Mouse (Mus musculus) fat pad, adult 2 months (tissue): ENCODE measurements at regions not wholly inside any gene's neighbourhood (a gene's known extent, or its start where the extent isn't known, plus 50 kb on each side); places are given as distances from the start of the nearest gene placed in this dataset.

Experiments used
- DNase-seq: peaks from one replicate; pipeline ENCODE4 v3.0.0-alpha.2; 2011; ENCODE audit warnings: low read depth, low spot score; ENCODE audit errors: extremely low read depth

DNA sequence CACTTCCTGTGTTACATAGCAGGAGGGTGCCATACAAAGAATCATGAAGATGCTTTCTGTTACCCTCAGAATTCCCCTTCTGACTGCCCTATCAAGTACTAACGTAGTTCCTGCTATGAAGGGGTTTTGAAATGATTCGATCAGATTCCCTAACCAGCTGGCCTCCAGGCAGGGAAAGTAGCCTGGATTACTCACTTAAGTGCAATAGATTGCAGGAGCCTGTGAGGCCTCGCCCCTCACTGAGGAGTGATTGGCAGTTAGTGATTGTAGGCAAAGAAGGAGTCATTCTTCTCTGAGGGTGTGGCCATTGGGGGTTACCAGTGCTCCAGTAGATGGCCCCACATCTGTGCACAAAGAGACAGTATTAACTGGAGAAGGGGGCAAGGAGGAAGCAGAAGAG lies 122.1 kb upstream of the Sox9 start:
- DNase-seq: no peak

DNA sequence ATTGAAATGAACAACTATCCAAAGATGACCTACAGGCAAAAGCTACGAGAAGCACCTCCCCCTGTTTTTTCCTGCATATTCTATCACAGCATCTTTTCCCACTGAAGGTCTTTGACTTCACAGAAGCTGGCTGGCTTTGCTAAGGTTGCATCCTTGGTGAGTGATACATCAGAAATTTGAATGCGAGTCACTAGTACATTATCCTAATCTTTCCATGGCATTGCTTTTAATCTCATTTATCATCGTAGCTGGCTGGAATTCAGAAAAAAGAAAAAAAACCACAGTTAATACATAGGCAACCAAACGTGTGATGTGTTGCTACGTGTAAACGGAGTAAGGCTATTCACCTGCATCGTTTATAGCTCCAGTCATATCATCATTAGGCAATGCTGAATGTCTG lies 120.6 kb upstream of the Sox9 start:
- DNase-seq: no peak

DNA sequence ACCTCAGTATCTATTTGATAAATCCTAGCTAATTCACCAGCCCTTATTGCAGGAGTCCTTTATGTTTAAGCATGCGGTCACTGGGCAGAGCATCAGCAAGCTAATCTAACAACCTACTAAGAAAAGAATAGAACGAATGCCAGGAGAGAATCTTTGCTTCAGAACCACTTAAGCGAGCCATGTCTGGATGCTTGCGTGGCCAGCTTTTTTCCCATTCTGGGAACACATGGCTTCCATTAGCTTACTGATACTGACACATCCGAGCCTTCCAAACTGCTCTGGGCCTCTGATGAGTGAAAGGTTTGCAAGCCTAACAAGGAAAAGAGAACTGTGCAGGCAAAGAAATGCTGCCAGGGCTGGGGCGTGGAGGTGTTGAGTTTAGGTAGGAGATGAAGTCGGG lies 114.7 kb upstream of the Sox9 start:
- no peak for DNase-seq

DNA sequence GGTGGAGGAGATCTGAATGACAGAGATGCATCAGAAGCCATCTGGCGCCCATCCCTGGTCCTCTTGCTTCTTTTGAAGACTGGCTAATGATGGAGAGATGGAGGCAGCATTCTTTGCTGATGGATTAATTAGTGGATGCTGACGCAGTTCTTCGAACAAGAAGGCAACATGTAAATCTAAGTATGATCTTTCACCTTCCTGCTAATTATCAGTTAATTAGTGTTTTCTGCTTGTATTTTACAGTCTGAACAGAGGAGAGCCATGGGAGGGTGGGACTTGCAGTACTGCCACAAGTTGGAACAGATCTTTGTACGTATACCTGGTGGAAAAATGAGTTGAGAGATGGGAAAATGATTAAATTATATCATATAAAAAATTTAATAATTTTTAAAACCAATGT lies 109.9 kb upstream of the Sox9 start:
- no peak for DNase-seq

DNA sequence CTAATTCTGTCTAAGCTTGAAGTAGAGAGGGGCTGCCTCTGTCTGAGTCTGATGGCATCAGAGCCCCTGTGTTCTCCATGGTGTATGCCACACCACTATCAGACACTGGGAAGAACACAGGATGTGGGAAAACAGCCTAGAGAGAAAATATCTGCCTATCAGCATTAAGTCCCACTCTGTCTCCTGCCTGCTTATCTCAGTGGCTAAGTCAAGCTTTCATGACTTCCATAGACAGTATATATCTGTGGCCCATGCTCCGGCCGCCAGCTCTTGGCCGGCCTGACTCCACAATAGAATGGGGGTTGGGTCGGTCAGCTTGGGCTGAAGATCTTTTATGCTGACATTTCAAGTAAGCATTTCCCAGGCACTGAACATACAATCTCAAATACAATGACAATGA lies 92.0 kb upstream of the Sox9 start:
- no peak for DNase-seq

DNA sequence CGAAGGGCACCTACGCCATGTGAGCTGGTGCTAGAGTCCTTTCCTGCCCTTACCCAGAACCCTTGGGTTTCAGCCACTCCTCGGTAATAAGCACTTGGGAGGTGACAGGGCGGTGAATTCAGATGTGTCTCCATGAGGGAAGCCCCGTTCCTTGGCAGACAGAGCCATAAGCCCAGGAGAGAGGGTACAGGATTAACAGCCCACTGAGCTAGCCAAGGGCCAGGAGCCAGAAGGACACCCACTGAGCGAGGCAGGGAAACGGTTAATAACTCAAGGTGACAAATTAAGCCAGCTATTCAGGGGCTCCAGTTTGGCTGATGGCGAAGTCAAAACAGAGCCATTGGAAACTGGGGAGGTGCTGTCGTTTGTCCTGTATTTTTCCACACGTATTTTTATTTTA lies 75.9 kb upstream of the Sox9 start:
- no peak for DNase-seq

DNA sequence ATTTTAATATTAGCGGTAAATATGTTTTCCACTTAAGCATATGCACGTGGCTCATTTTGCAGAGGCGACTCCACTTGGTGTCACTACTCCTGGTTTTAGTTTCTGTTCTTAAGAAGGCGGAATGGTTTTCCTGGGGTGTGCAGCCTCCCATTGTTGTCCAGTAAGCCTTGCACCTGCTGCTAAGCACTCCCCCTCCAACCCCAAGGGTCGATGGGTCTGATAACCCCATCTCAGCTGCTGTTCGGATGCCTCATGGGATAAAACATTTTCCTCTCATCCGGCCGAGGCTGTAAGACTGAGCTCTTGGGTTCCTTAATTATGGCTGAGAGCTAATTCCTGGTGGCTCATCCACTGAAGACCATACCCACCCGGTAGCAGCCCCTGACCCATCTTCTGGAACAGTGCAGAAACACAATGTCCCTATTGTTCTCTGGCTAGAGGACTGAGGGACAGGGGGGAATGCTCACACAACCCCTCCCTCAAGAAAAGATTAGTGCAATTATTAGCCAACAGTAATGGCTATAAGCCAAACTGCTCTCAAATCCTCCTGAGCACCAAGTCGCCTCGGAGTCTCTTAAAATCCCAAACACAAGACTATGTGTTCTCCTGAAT lies 73.8 kb upstream of the Sox9 start:
- no peak for DNase-seq

DNA sequence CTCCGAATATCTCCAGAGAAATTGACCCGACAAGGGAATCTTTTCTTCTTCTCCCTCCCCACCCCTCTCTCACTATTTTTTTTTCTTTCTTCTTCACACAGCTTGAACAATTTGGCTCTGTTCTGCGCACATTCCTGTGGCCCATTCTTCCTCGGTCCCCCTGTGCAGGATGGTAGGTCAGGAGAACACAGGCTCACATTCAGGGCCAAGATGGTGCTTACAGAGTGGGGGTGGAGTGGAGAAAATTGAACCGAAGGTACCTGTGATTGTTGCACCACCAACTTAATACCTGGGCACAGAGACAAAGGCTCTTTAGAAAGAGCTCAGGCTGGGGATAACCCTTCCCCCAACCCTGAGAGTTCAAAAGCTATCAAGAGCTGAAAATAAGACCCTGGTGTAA lies 70.4 kb upstream of the Sox9 start:
- DNase-seq: no peak

DNA sequence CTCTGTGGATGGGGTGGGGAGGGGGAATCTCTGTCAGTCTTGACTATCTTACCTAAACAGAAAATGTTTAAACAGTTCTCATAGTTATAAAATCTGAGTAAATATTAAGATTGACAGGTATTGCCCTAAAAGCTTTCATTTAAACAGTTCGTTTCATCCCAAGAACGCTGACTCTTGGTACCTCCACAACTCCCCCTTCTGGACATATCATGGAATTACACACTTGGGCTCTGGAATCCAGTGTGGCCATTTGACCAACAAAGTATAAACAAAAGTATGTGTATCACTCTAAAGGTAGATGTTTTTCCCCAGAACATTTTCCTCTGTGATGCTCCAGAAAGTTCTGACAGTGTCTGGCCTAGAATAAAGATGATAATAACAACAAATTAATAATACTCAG lies 63.5 kb upstream of the Sox9 start:
- DNase-seq: no peak

DNA sequence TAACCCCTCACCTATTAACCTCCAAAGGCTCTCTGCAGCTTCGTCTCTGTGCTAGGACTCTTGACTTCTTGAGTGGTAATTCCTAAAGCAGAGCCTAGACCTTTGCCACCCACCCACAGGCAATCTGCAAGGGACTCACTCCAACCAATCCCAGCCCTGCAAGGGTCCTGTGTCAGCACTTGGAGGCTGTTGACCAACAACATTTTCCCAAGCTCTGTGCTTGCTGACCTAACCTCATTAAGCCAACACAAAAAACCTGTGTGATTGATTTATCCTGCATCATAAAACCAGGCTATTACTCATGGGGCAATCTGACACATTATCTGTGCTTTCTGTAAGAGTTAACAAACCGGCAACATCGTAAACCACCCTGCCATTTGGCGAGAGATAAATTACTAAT lies 61.4 kb upstream of the Sox9 start:
- DNase-seq: peak; percentile 99

DNA sequence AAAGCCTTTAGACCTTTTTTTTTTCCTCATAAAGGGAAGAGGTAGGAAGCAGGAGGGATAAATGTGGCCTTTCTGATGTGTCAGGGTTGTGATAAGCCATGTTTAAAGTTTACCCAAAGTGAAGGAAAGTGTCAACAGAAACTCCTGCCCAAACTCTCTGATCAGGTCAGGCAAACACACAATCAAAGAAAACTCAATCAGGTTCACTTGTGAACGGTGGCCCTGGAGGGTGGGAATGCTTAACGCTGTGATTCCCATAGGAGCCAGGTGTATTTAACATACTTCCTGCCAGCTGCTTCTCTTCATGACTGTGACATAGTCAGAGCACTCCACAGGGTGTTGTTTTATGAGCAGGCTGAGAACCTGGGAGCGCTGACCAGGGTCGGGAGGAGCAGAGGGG lies 59.1 kb upstream of the Sox9 start:
- no peak for DNase-seq

DNA sequence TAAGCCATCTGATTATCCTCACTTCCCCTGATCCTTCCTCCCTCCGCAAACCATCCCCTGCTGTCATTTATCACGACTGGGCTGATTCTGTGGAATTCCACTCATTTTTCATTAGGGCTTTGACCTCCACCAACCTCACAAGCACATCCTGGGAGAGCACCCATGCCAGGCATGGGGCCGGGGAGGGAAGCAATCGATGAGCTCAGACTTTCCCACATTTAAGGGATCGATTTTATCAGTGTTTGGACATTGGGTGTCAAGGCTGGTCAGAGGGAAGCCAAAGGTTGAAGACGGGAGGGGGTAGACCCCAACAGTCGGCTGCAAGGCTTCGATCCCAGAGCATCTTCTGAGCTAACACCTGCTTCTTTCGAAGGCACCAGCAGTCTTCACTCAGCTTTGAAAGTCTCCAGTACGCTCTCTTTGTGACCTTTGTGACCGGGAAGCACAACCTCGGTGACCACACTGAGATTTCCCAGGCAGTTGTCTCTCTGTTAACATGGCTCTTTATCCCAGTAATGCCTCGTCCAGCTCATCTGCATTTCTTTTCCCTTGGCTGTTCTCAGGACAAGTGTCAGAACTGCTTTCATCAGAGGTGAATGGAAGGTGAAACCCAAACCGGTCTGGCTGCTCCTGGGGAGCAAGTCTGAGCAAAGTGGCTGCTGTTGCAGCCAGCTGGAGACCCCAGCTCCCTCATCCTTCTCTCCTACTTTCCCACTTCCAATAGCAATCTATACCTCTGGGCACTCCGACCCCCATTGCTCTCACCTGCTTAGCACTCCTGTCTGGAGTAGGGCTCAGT lies 53.7 kb upstream of the Sox9 start:
- DNase-seq: no peak
